Mouse (Mus musculus): ENCODE measurements around the gene Slc12a5. TPM values are rescaled to one million over a fixed set of nuclear protein-coding genes. Genes with fewer than 3 reads are reported as not detected.

Gene Slc12a5
- polyA plus RNA-seq, 1 experiment: not detected

- H3K4me1 ChIP-seq (ENCODE audit: control insufficient read depth): peaks cover 7% of the 10 kb centered on the region
- H3K36me3 ChIP-seq (ENCODE audit: control insufficient read depth): no peaks in the 10 kb centered on the region
- no peak for TF ChIP-seq GATA1 (IDR thresholded peaks at IDR 0.05; ENCODE audit: low read length)
- no peak for TF ChIP-seq TAL1 (IDR thresholded peaks at IDR 0.05; ENCODE audit: low read length)
- no peak overlapping the region for H3K4me3 ChIP-seq (replicated peaks)
- H3K27me3 ChIP-seq (ENCODE audit: control insufficient read depth): peaks cover 39% of the 10 kb centered on the region
- peaks cover 12% of the 10 kb centered on the region for H3K9me3 ChIP-seq (ENCODE audit: control insufficient read depth, low read length)
Measured at GRCm38 (mm10) chr2:164955725-164956124, 4.9 kb upstream of the Slc12a5 start.

- H3K36me3 ChIP-seq (ENCODE audit: control insufficient read depth): no peaks in the 10 kb centered on the region
- peaks cover 38% of the 10 kb centered on the region for H3K27me3 ChIP-seq (ENCODE audit: control insufficient read depth)
- H3K9me3 ChIP-seq (ENCODE audit: control insufficient read depth, low read length): peaks cover 12% of the 10 kb centered on the region
- H3K4me3 ChIP-seq (replicated peaks): no peak overlapping the region
- peaks cover 10% of the 10 kb centered on the region for H3K4me1 ChIP-seq (ENCODE audit: control insufficient read depth)
- TF ChIP-seq TAL1 (IDR thresholded peaks at IDR 0.05; ENCODE audit: low read length) (no peak), GATA1 (IDR thresholded peaks at IDR 0.05; ENCODE audit: low read length) (no peak)
Measured at GRCm38 (mm10) chr2:164956195-164956594, 4.4 kb upstream of the Slc12a5 start.

GRCm38 (mm10) chr2:164957548-164958315, 2.9 kb upstream of the Slc12a5 start:
- TF ChIP-seq GATA1 (IDR thresholded peaks at IDR 0.05; ENCODE audit: low read length): no peak
- no peak for TF ChIP-seq TAL1 (IDR thresholded peaks at IDR 0.05; ENCODE audit: low read length)
- H3K27me3 ChIP-seq (ENCODE audit: control insufficient read depth): peaks cover 27% of the 10 kb centered on the region
- H3K9me3 ChIP-seq (ENCODE audit: control insufficient read depth, low read length): peaks cover 8% of the 10 kb centered on the region
- no peak overlapping the region for H3K4me3 ChIP-seq (replicated peaks)
- H3K36me3 ChIP-seq (ENCODE audit: control insufficient read depth): no peaks in the 10 kb centered on the region
- peaks cover 11% of the 10 kb centered on the region for H3K4me1 ChIP-seq (ENCODE audit: control insufficient read depth)

GRCm38 (mm10) chr2:164961506-164962182, 1.0 kb downstream of the Slc12a5 start:
- peaks cover 5% of the 10 kb centered on the region; the same call in 1 of the 2 replicates for H3K9me3 ChIP-seq (ENCODE audit: control insufficient read depth, low read length)
- H3K4me1 ChIP-seq (ENCODE audit: control insufficient read depth): peaks cover 8% of the 10 kb centered on the region
- TF ChIP-seq TAL1 (IDR thresholded peaks at IDR 0.05; ENCODE audit: low read length): no peak
- TF ChIP-seq GATA1 (IDR thresholded peaks at IDR 0.05; ENCODE audit: low read length): no peak
- no peaks in the 10 kb centered on the region for H3K36me3 ChIP-seq (ENCODE audit: control insufficient read depth)
- no peak overlapping the region for H3K4me3 ChIP-seq (replicated peaks)
- H3K27me3 ChIP-seq (ENCODE audit: control insufficient read depth): peaks cover 31% of the 10 kb centered on the region

- H3K27me3 ChIP-seq (ENCODE audit: control insufficient read depth): peaks cover 34% of the 10 kb centered on the region
- peaks cover 8% of the 10 kb centered on the region for H3K4me1 ChIP-seq (ENCODE audit: control insufficient read depth)
Measured at GRCm38 (mm10) chr2:164962183-164962580, 1.6 kb downstream of the Slc12a5 start.

GRCm38 (mm10) chr2:164964242-164964894, 3.8 kb downstream of the Slc12a5 start:
- H3K4me3 ChIP-seq (replicated peaks): no peak overlapping the region
- peaks cover 56% of the 10 kb centered on the region for H3K27me3 ChIP-seq (ENCODE audit: control insufficient read depth)
- H3K36me3 ChIP-seq (ENCODE audit: control insufficient read depth): no peaks in the 10 kb centered on the region
- no peaks in the 10 kb centered on the region for H3K9me3 ChIP-seq (ENCODE audit: control insufficient read depth, low read length)
- peaks cover 8% of the 10 kb centered on the region for H3K4me1 ChIP-seq (ENCODE audit: control insufficient read depth)
- TF ChIP-seq TAL1 (IDR thresholded peaks at IDR 0.05; ENCODE audit: low read length) (no peak), GATA1 (IDR thresholded peaks at IDR 0.05; ENCODE audit: low read length) (no peak)

More at GRCm38 (mm10) chr2:164962183-164962580, 1.6 kb downstream of the Slc12a5 start:
- TF ChIP-seq TAL1 (IDR thresholded peaks at IDR 0.05; ENCODE audit: low read length): no peak
- TF ChIP-seq GATA1 (IDR thresholded peaks at IDR 0.05; ENCODE audit: low read length): no peak
- H3K36me3 ChIP-seq (ENCODE audit: control insufficient read depth): no peaks in the 10 kb centered on the region
- H3K9me3 ChIP-seq (ENCODE audit: control insufficient read depth, low read length): peaks cover 5% of the 10 kb centered on the region; the same call in 1 of the 2 replicates
- H3K4me3 ChIP-seq (replicated peaks): no peak overlapping the region

- Histone ChIP-seq H3K9me3 (ENCODE audit: control insufficient read depth, low read length) (no peaks in the 10 kb centered on the region), H3K36me3 (ENCODE audit: control insufficient read depth) (no peaks in the 10 kb centered on the region), H3K4me1 (ENCODE audit: control insufficient read depth) (peaks cover 8% of the 10 kb centered on the region), H3K4me3 (replicated peaks) (no peak overlapping the region), H3K27me3 (ENCODE audit: control insufficient read depth) (peaks cover 61% of the 10 kb centered on the region)
- TF ChIP-seq GATA1 (IDR thresholded peaks at IDR 0.05; ENCODE audit: low read length): no peak
- TF ChIP-seq TAL1 (IDR thresholded peaks at IDR 0.05; ENCODE audit: low read length): no peak
Measured at GRCm38 (mm10) chr2:164964981-164965380, 4.4 kb downstream of the Slc12a5 start.

- H3K4me1 ChIP-seq (ENCODE audit: control insufficient read depth): no peaks in the 10 kb centered on the region; the same call in 1 of the 2 replicates
- H3K36me3 ChIP-seq (ENCODE audit: control insufficient read depth): no peaks in the 10 kb centered on the region
- peaks cover 63% of the 10 kb centered on the region for H3K27me3 ChIP-seq (ENCODE audit: control insufficient read depth)
- no peaks in the 10 kb centered on the region for H3K9me3 ChIP-seq (ENCODE audit: control insufficient read depth, low read length)
- no peak overlapping the region for H3K4me3 ChIP-seq (replicated peaks)
- TF ChIP-seq TAL1 (IDR thresholded peaks at IDR 0.05; ENCODE audit: low read length) (no peak), GATA1 (IDR thresholded peaks at IDR 0.05; ENCODE audit: low read length) (no peak)
Measured at GRCm38 (mm10) chr2:164966381-164966780, 5.8 kb downstream of the Slc12a5 start.

- no peaks in the 10 kb centered on the region for H3K36me3 ChIP-seq (ENCODE audit: control insufficient read depth)
- H3K27me3 ChIP-seq (ENCODE audit: control insufficient read depth): peaks cover 67% of the 10 kb centered on the region
- H3K4me3 ChIP-seq (replicated peaks): no peak overlapping the region
- no peaks in the 10 kb centered on the region for H3K4me1 ChIP-seq (ENCODE audit: control insufficient read depth)
- H3K9me3 ChIP-seq (ENCODE audit: control insufficient read depth, low read length): no peaks in the 10 kb centered on the region
- no peak for TF ChIP-seq GATA1 (IDR thresholded peaks at IDR 0.05; ENCODE audit: low read length)
- TF ChIP-seq TAL1 (IDR thresholded peaks at IDR 0.05; ENCODE audit: low read length): no peak
Measured at GRCm38 (mm10) chr2:164967193-164967592, 6.6 kb downstream of the Slc12a5 start.

All from erythroblast, embryonic 14.5 days (primary cell).